Mouse (Mus musculus) bone marrow, adult 2 months (tissue): Measurements from ENCODE around the gene Lelp1. TPM values are rescaled to one million over a fixed set of nuclear protein-coding genes. Genes with fewer than 3 reads are reported as not detected.

Source experiments
- H3K27ac ChIP-seq: fragments of 200-500 bp; 2 replicates; pipeline ENCODE4 v1.5.1; 2012; ENCODE audit warnings: low read depth, mild to moderate bottlenecking, control low read depth, inconsistent platforms, low read length; ENCODE audit not compliant: control insufficient read depth, poor library complexity, insufficient read depth
- H3K4me1 ChIP-seq: fragments of 200-500 bp; 2 replicates; pipeline ENCODE4 v1.6.1; 2011; ENCODE audit warnings: low read length; ENCODE audit not compliant: control insufficient read depth, insufficient read depth
- H3K4me3 ChIP-seq: fragments of 200-500 bp; replicated peaks from 2 replicates; pipeline ENCODE3; 2011; ENCODE audit warnings: mild to moderate bottlenecking, low read depth, low read length, control low read depth; ENCODE audit not compliant: control insufficient read depth
- CTCF ChIP-seq: fragments of 200-500 bp; IDR thresholded peaks from 2 replicates; pipeline ENCODE4 v1.5.1; 2011; ENCODE audit warnings: low read length, control low read depth; ENCODE audit not compliant: control insufficient read depth, insufficient read depth
- POLR2A ChIP-seq: fragments of 200-500 bp; IDR thresholded peaks from 2 replicates; pipeline ENCODE4 v1.6.1; 2011; ENCODE audit warnings: low read depth, mild to moderate bottlenecking, control low read depth, low read length, borderline replicate concordance; ENCODE audit not compliant: control insufficient read depth
- WGBS: fragments of 180-500 bp; shearing (Covaris S2); methylation state at CpG from one replicate; pipeline ENCODE4 v1.1.7; 2018; 5-methylcytosine and 5-hydroxymethylcytosine counted together
- polyA plus RNA-seq: library from polyadenylated mRNA; stranded (reverse); fragments of >200 nt; gene quantifications from 2 replicates; pipeline ENCODE4 v1.2.4, GENCODE M21; 2011; ENCODE audit warnings: low replicate concordance; ENCODE audit not compliant: missing spikeins, insufficient read depth, insufficient read length

Gene Lelp1
- polyA plus RNA-seq, 1 experiment, result not detected

DNA sequence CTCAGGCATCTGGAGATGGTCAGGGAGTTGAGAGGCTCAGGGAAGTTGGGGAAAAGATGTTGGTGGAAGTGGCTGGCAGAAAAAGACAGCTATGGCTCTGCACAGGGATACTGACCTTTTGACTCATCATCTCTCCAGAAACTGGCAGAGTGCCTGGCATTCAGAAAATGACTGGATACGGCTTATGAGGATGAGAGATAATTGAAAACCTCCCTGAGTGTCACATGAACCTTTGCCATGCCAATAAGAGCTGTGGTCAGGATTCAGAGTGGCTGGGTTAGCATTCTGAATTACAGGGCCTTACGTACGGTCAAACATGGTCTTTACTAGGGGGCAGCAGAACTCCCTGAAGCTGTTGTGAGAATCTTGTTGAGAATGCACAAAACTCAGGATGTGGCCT is 21.6 kb downstream of the Lelp1 start:
- 80% methylated on average over 3 of the region's 3 CpGs for WGBS
- TF ChIP-seq CTCF, result no peak
- Histone ChIP-seq H3K4me3 (no peak overlapping the region), H3K27ac (no peak overlapping the region), H3K4me1 (no peaks in the 10 kb centered on the region)

GRCm38 (mm10) chr3:92117930-92118329 is 24.6 kb downstream of the Lelp1 start:
- no peaks in the 10 kb centered on the region for H3K4me1 ChIP-seq

GRCm38 (mm10) chr3:92111526-92111925 is 31.0 kb downstream of the Lelp1 start:
- TF ChIP-seq CTCF (no peak), POLR2A (no peak)
- Histone ChIP-seq H3K27ac (no peak overlapping the region), H3K4me3 (no peak overlapping the region), H3K4me1 (no peaks in the 10 kb centered on the region)

More at GRCm38 (mm10) chr3:92117930-92118329, 24.6 kb downstream of the Lelp1 start:
- 31% methylated on average over 3 of the region's 3 CpGs for WGBS
- TF ChIP-seq CTCF, result no peak
- TF ChIP-seq POLR2A, result no peak
- Histone ChIP-seq H3K4me3 (no peak overlapping the region), H3K27ac (no peak overlapping the region)

- no peak overlapping the region for H3K4me3 ChIP-seq
- H3K4me1 ChIP-seq, result no peaks in the 10 kb centered on the region
- TF ChIP-seq CTCF (no peak), POLR2A (no peak)
- H3K27ac ChIP-seq, result no peak overlapping the region
Observed at GRCm38 (mm10) chr3:92110790-92111189, 31.8 kb downstream of the Lelp1 start.

DNA sequence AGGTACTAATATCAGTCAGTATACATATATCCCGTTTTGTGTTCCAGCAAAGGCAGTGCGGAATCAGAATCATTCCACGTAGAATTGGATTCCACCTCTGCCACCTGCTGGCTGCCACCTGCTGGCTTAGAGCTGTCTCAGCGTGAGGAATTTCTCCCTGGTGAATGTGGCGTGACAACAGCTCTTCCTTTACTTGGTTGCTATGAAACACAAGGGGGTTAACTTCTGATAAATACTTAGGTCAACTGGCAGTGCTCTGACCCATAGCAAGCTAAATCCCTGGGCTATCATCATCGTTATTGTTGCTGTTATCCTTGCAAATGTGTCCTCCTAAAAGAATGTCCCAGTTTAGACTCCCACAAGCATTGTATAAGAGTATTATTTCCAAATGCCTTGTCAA is 36.0 kb downstream of the Lelp1 start:
- 12% methylated on average over 6 of the region's 6 CpGs for WGBS
- no peak overlapping the region for H3K27ac ChIP-seq

More for the DNA sequence above, 36.0 kb downstream of the Lelp1 start:
- TF ChIP-seq CTCF, result peak; percentile 14; the same call in 1 of the 2 replicates
- TF ChIP-seq POLR2A, result no peak
- no peak overlapping the region for H3K4me3 ChIP-seq
- H3K4me1 ChIP-seq, result no peaks in the 10 kb centered on the region

Other genes starting within 250 kb of the Lelp1 start
- gene Pglyrp3, start 128.2 kb downstream of the Lelp1 start, polyA plus RNA-seq, result not detected in 2 replicates
- gene Lor, start 59.6 kb downstream of the Lelp1 start, polyA plus RNA-seq, result not detected in 2 replicates
- gene Prr9, start 18.8 kb downstream of the Lelp1 start, polyA plus RNA-seq, result not detected in 2 replicates
- not detected in 2 replicates for gene Sprr2a1, start 73.1 kb upstream of the Lelp1 start, polyA plus RNA-seq
- not detected in 2 replicates for gene Sprr2a2, start 73.2 kb upstream of the Lelp1 start, polyA plus RNA-seq
- gene Sprr2a3, start 142.7 kb upstream of the Lelp1 start, polyA plus RNA-seq, result not detected in 2 replicates
- gene Sprr2b, start 173.9 kb upstream of the Lelp1 start, polyA plus RNA-seq, result not detected in 2 replicates
- gene Sprr2d, start 196.4 kb upstream of the Lelp1 start, polyA plus RNA-seq, result not detected in 2 replicates
- gene Sprr2e, start 209.4 kb upstream of the Lelp1 start, polyA plus RNA-seq, result not detected in 2 replicates
- not detected in 2 replicates for gene Sprr2f, start 222.4 kb upstream of the Lelp1 start, polyA plus RNA-seq
- gene Sprr2h, start 242.9 kb upstream of the Lelp1 start, polyA plus RNA-seq, result not detected in 2 replicates